Comparison of ENCODE assay signal across 28 mouse cellular contexts in the genomic region with DNA sequence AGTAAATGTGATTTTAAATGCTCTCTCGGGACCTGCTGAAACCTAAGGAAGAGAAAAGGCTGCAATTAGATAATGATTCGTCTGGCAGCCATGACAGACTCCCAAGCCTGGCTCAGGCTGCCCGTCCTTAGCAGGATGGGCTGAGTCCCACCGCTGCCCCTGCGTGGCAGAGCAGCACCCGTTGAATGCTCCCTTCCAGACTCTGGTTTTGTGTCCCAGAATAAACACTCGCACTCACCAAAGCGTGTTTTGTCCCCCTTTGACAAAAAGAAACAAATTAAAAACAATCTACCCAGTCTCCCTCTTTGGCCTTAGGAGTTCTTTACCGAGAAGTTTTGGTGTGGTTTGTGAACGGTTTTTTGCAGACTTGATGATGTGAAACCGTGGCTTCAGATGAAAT. TPM values are rescaled to one million over a fixed set of nuclear protein-coding genes. Genes with fewer than 3 reads are reported as not detected.
"Had no signal": no experiment of that assay in that cellular context is flagged by ENCODE, and none has a peak within 500 bp of the region (broad histone marks: within the 10 kb centered on the region; RNA-seq: fewer than 3 reads in every experiment).

TSS of gene Scn10a (minus strand) at position 101 of the 400 bp plus-strand sequence.

- DNase-seq: cerebellum, adult 8-10 months; cerebellum, adult 9-10 months; cerebellum, adult 9-11 months; cerebellum, postnatal 10 days; cerebellum, postnatal 14 days; cerebellum, postnatal 25 days; cerebellum, postnatal 36 days; embryo, embryonic 11 days; forebrain, postnatal 0 days; gastrocnemius, adult 2 months; gastrocnemius, postnatal 10 days; gastrocnemius, postnatal 14 days; gastrocnemius, postnatal 25 days; gastrocnemius, postnatal 36 days; heart, adult 18-20 months; heart, adult 2 months had no signal

- H3K27me3 ChIP-seq: embryonic facial prominence, embryonic 12.5 days; embryonic facial prominence, embryonic 13.5 days; embryonic facial prominence, embryonic 15.5 days; forebrain, embryonic 12.5 days; forebrain, embryonic 13.5 days; forebrain, embryonic 15.5 days had no signal

- H3K9ac ChIP-seq: embryonic facial prominence, embryonic 12.5 days; embryonic facial prominence, embryonic 13.5 days; embryonic facial prominence, embryonic 15.5 days; forebrain, embryonic 12.5 days; forebrain, embryonic 13.5 days; forebrain, embryonic 15.5 days; forebrain, postnatal 0 days had no signal

- H3K9me3 ChIP-seq: embryonic facial prominence, embryonic 10.5 days; embryonic facial prominence, embryonic 12.5 days; embryonic facial prominence, embryonic 13.5 days; embryonic facial prominence, embryonic 15.5 days; forebrain, embryonic 10.5 days; forebrain, embryonic 12.5 days; forebrain, embryonic 13.5 days; forebrain, embryonic 15.5 days had no signal

- H3K4me2 ChIP-seq: embryonic facial prominence, embryonic 12.5 days; embryonic facial prominence, embryonic 13.5 days; embryonic facial prominence, embryonic 15.5 days; forebrain, embryonic 12.5 days; forebrain, embryonic 13.5 days; forebrain, embryonic 15.5 days had no signal

- H3K27ac ChIP-seq: embryonic facial prominence, embryonic 10.5 days; embryonic facial prominence, embryonic 12.5 days; embryonic facial prominence, embryonic 13.5 days; embryonic facial prominence, embryonic 15.5 days; forebrain, embryonic 10.5 days; forebrain, embryonic 12.5 days; forebrain, embryonic 13.5 days; forebrain, embryonic 15.5 days; gastrocnemius, adult 2 months; heart, adult 2 months had no signal

- H3K36me3 ChIP-seq: embryonic facial prominence, embryonic 10.5 days; embryonic facial prominence, embryonic 12.5 days; embryonic facial prominence, embryonic 13.5 days; embryonic facial prominence, embryonic 15.5 days; forebrain, embryonic 10.5 days; forebrain, embryonic 12.5 days; forebrain, embryonic 15.5 days had no signal

- H3K4me3 ChIP-seq: embryonic facial prominence, embryonic 10.5 days; embryonic facial prominence, embryonic 12.5 days; embryonic facial prominence, embryonic 13.5 days; embryonic facial prominence, embryonic 15.5 days; erythroblast, embryonic 14.5 days; forebrain, embryonic 10.5 days; forebrain, embryonic 12.5 days; forebrain, embryonic 13.5 days; forebrain, embryonic 15.5 days; gastrocnemius, adult 2 months; heart, adult 2 months had no signal

- ATAC-seq: forebrain, embryonic 13.5 days; forebrain, embryonic 14.5 days; forebrain, embryonic 15.5 days; forebrain, embryonic 16.5 days; forebrain, postnatal 0 days had no signal

- H3K4me1 ChIP-seq: embryonic facial prominence, embryonic 10.5 days; embryonic facial prominence, embryonic 12.5 days; embryonic facial prominence, embryonic 13.5 days; embryonic facial prominence, embryonic 15.5 days; forebrain, embryonic 10.5 days; forebrain, embryonic 12.5 days; forebrain, embryonic 13.5 days; forebrain, embryonic 15.5 days had no signal

RNA-seq across cellular contexts. Expression of gene Scn10a, which starts in this region (rescaled TPM):
- polyA plus RNA-seq: embryonic facial prominence, embryonic 13.5 days; erythroblast, embryonic 14.5 days; forebrain, embryonic 10.5 days; forebrain, embryonic 11.5 days; forebrain, embryonic 13.5 days had no signal
